ENCODE assay signal across 8 mouse cellular contexts in the genomic region with DNA sequence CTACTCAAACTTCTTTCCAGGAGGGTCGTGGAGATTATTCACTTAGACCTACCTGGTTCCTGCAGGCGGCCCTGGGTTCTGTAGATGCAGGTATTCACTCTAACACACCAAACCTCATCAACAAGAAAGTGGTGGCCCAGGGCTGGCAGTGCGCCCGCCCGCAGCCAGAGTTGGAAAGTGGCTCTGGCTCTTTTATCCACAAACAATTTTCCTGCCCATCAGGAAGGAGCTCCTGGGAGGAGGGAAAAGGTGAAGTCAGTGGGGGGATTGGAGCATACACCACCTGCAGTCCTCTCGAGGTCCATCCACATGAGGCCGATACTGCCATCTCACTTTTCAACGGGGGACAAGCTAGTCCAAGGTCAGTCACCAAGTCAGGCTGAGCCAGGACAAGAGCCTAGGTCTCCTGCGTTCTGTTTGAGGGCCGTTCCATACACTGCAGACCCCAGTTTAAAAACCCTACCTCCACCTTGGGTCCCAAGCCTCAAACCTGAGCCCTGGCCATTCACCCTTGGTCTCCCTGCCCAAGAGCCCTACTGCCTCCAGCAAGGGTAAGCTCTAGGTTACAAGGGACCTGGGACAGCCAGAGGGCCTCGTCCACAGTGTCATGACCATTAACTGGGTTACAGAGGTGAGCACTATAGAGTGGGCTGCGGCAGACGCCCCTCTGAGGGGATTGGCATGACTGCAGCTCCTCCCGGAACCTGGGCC. TPM values are rescaled to one million over a fixed set of nuclear protein-coding genes. Genes with fewer than 3 reads are reported as not detected.
DNase-seq lines count a peak whose midpoint lies in the region; ATAC-seq and TF ChIP-seq lines count a peak whose summit lies in the region.

No protein-coding gene starts in this region.

- peak overlapping the region; percentile 96 for H3K27ac ChIP-seq in left cerebral cortex, adult 2 months
- H3K27ac ChIP-seq in hindbrain, embryonic 14.5 days, result peak overlapping the region; percentile 69; the same call in 1 of the 2 replicates
- H3K27ac ChIP-seq in midbrain, embryonic 12.5 days (replicated peaks), result peak overlapping the region; percentile 55; the same call in 1 of the 2 replicates

- DNase-seq in left cerebral cortex, adult 2 months (ENCODE audit: extremely low spot score in 1 of 2, low spot score in 2 of 2), result no peak
- DNase-seq in left cerebral cortex, adult 18-20 months (ENCODE audit: low spot score in 2 of 2), result no peak
- DNase-seq in cerebellum, adult 8-10 months, result peak; percentile 61
- no peak for DNase-seq in hindbrain, embryonic 14.5 days (ENCODE audit: low spot score)
- no peak for DNase-seq in right cerebral cortex, postnatal 4 days
- no peak for DNase-seq in adrenal gland, adult 2 months
- DNase-seq in left cerebral cortex, postnatal 36 days (ENCODE audit: low spot score in 2 of 2), result no peak

- TF ChIP-seq CTCF in left cerebral cortex, adult 2 months (IDR thresholded peaks at IDR 0.05), result no peak

- peaks cover 10% of the 10 kb centered on the region for H3K4me1 ChIP-seq in hindbrain, embryonic 14.5 days (replicated peaks; ENCODE audit: control insufficient read depth, insufficient read depth, low read length)
- peaks cover 13% of the 10 kb centered on the region for H3K4me1 ChIP-seq in midbrain, embryonic 12.5 days

- peaks cover 9% of the 10 kb centered on the region for H3K36me3 ChIP-seq in hindbrain, embryonic 14.5 days (replicated peaks; ENCODE audit: control insufficient read depth, insufficient read depth)
- H3K36me3 ChIP-seq in midbrain, embryonic 12.5 days, result peaks cover 38% of the 10 kb centered on the region

- H3K27me3 ChIP-seq in hindbrain, embryonic 14.5 days (ENCODE audit: control insufficient read depth, insufficient read depth, low read length), result no peaks in the 10 kb centered on the region
- no peaks in the 10 kb centered on the region for H3K27me3 ChIP-seq in midbrain, embryonic 12.5 days

- peak overlapping the region; percentile 85 for H3K9ac ChIP-seq in hindbrain, embryonic 14.5 days
- H3K9ac ChIP-seq in midbrain, embryonic 12.5 days (replicated peaks), result peak overlapping the region; percentile 78

- peak overlapping the region; percentile 94 for H3K4me2 ChIP-seq in hindbrain, embryonic 14.5 days (replicated peaks)
- peak overlapping the region; percentile 77 for H3K4me2 ChIP-seq in midbrain, embryonic 12.5 days (replicated peaks)

- H3K9me3 ChIP-seq in hindbrain, embryonic 14.5 days (ENCODE audit: control insufficient read depth, low read length), result no peaks in the 10 kb centered on the region
- no peaks in the 10 kb centered on the region for H3K9me3 ChIP-seq in midbrain, embryonic 12.5 days

- WGBS in hindbrain, embryonic 14.5 days, result 46% methylated on average over 14 of the region's 14 CpGs
- 54% methylated on average over 14 of the region's 14 CpGs for WGBS in midbrain, embryonic 12.5 days

- no peak for ATAC-seq in hindbrain, embryonic 14.5 days (ENCODE audit: low FRiP score)
- no peak for ATAC-seq in midbrain, embryonic 12.5 days (ENCODE audit: low FRiP score, low read depth)

- intact Hi-C loops in left cerebral cortex, adult 2 months (cut with DNase I), result no loop called here
- intact Hi-C loops in left cerebral cortex, postnatal 36 days (cut with DNase I), result no loop called here

- H3K4me3 ChIP-seq in left cerebral cortex, adult 2 months, result peak overlapping the region; percentile 76
- H3K4me3 ChIP-seq in hindbrain, embryonic 14.5 days (replicated peaks; ENCODE audit: low read length), result peak overlapping the region; percentile 92
- peak overlapping the region; percentile 60 for H3K4me3 ChIP-seq in midbrain, embryonic 12.5 days

RNA-seq across cellular contexts. Expression of gene Ankrd9, which starts 0.8 kb away (rescaled TPM):
- total RNA-seq in left cerebral cortex, adult 2 months (2021), result 10 to 100 TPM; 18.8 to 21.4 TPM
- 10 to 100 TPM; 19.6 to 21.1 TPM for total RNA-seq in left cerebral cortex, adult 18-20 months (2021)
- polyA plus RNA-seq in hindbrain, embryonic 14.5 days (2014; fragmentation: Nextera tagmentation; extraction: Ambion mirVana), result 7.1 and 10.2 TPM in 2 replicates
- 11.7 and 11.8 TPM in 2 replicates for polyA plus RNA-seq in midbrain, embryonic 12.5 days (2016; fragmentation: Nextera tagmentation; extraction: Ambion mirVana)
- 10 to 100 TPM; 30.4 to 42.7 TPM for total RNA-seq in adrenal gland, adult 2 months (2021)
- polyA plus RNA-seq in adrenal gland, adult 2 months (2012; rRNA removed), result 90.6 and 110 TPM in 2 replicates
- 10 to 100 TPM; 15.1 to 19.4 TPM for total RNA-seq in left cerebral cortex, postnatal 36 days (2021)
